Mouse (Mus musculus): ENCODE measurements around the gene Olfr800. TPM values are rescaled to one million over a fixed set of nuclear protein-coding genes. Genes with fewer than 3 reads are reported as not detected.

The Olfr800 gene
- polyA plus RNA-seq (2012; rRNA removed), result not detected in 2 replicates

DNA sequence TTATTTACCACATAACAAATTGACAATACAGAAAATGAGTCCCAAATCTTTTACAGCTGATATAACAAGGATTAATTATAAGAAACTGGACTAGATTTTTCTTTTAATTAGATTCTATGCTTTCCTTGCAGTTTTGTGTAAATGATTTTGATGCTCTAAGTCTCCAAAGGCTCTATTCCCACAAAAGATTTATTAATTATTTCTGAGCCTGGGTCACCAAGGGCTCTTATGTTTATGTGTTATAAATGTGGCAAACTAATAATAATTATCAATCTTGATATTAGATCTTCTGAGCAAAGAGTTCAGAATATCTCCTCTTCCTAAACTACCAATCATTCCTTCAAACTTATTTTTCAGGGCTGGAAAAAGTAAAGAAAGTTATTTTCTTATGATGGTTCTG is at the start of gene Olfr800:
TSS of gene Olfr800 (plus strand) at position 301 of the 400 bp plus-strand sequence.
- DNase-seq (ENCODE audit: extremely low spot score in 1 of 2, low spot score in 1 of 2), result no peak

DNA sequence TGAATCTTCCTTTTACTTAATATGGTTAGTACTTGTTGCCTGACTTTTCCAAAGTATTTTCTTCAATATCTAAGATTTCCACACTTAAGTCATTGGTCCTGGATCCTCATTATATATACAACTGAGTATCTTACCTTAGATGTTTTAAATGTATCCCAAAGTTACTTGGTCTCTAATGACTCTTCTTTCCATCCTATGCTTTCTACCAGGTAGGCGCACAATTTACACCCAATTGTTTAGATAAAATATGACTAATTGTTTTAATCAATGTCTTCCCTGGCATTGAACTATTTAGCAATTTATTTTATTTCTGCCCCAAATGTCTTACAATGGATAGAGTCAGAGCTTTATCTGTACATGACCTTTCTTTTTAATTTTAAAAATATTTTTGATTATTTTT is 45.0 kb upstream of the Olfr800 start, which contains the start of gene Olfr796:
TSS of gene Olfr796 (minus strand) at position 101 of the 400 bp plus-strand sequence.
- DNase-seq (ENCODE audit: extremely low spot score in 1 of 2, low spot score in 1 of 2), result no peak

- no peak for DNase-seq (ENCODE audit: extremely low spot score in 1 of 2, low spot score in 1 of 2)
Observed at GRCm38 (mm10) chr10:129621724-129622123, 35.8 kb upstream of the Olfr800 start.

- no peak for DNase-seq (ENCODE audit: extremely low spot score in 1 of 2, low spot score in 1 of 2)
Observed at GRCm38 (mm10) chr10:129623251-129623650, 34.2 kb upstream of the Olfr800 start.

DNA sequence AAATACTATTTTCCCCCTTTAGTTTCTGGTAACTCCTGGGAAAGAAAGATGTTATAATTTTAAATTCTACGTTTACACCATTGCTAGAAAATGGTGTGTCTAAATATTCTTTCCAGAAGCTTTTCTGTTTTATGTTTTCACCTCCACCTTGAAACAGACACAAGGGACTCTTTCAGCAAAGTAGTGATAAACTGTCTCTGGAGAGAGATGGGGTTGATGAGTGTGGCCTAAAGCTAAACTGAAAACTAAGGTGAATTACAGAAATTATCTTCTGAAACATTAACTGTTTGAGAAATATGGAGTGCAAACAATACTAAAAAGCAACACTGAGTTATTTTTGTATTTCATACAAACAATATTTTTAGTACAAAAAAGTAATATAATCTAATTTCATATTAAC is 29.7 kb upstream of the Olfr800 start, which contains the start of gene Olfr798:
TSS of gene Olfr798 (minus strand) at position 101 of the 400 bp plus-strand sequence.
- no peak for DNase-seq (ENCODE audit: extremely low spot score in 1 of 2, low spot score in 1 of 2)

DNA sequence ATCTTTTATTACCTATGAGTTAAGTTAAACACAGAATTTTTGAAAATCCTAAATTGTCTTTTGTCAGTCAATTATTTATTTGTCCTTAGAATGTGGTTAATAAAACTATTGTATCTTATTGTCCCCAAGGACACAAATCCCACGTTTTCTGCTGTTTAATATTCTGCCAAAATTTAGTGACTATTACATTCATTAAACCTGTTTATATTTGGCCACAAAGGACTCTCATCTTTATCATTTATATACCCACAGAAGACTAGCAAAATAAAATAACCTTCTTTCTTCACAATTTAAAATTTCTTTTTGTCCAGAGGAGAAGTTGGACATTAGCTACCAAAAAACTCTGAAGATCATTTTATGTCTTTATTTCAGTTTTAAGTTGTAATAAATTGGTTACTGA is 20.3 kb upstream of the Olfr800 start, which contains the start of gene Olfr799:
TSS of gene Olfr799 (plus strand) at position 301 of the 400 bp plus-strand sequence.
- DNase-seq (ENCODE audit: extremely low spot score in 1 of 2, low spot score in 1 of 2), result no peak

GRCm38 (mm10) chr10:129651763-129652162 is 5.7 kb upstream of the Olfr800 start:
- DNase-seq (ENCODE audit: extremely low spot score in 1 of 2, low spot score in 1 of 2), result no peak

GRCm38 (mm10) chr10:129673765-129674164 is 16.3 kb downstream of the Olfr800 start, which contains the start of gene Olfr801:
Gene Olfr801, minus strand, starts transcription at chr10:129673865.
- DNase-seq (ENCODE audit: extremely low spot score in 1 of 2, low spot score in 1 of 2), result no peak

GRCm38 (mm10) chr10:129688069-129688468 is 30.6 kb downstream of the Olfr800 start, which contains the start of gene Olfr802:
Gene Olfr802, minus strand, starts transcription at chr10:129688169.
- DNase-seq (ENCODE audit: extremely low spot score in 1 of 2, low spot score in 1 of 2), result no peak

DNA sequence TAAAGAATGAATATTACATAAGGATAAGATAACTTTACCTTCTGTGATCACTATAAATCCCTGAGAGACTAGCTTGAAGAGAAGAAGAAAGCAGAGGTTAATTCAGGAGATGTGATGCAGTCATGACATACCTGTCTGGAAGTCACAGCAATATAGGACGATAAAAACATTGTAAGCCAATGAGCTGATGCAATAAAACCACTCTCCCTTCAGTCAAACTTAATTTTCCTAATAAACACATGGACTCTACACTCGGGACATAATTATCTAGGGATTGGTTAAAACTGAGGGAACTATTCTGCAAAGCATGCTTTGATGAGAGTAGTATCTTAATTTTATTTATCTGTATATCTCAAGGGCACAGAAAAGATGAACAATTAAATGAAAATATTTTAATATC is 36.7 kb downstream of the Olfr800 start, which contains the start of gene Olfr803:
TSS of gene Olfr803 (minus strand) at position 101 of the 400 bp plus-strand sequence.
- no peak for DNase-seq (ENCODE audit: extremely low spot score in 1 of 2, low spot score in 1 of 2)

- DNase-seq (ENCODE audit: extremely low spot score in 1 of 2, low spot score in 1 of 2), result no peak
Observed at GRCm38 (mm10) chr10:129702910-129703309, 45.4 kb downstream of the Olfr800 start, which contains the start of gene Olfr804. Gene Olfr804, plus strand, starts transcription at chr10:129703210.

Other genes with a start within 250 kb of the Olfr800 start
- 0.15 TPM in 1 of 2 replicates, not detected in the other for gene Olfr786, start 230.4 kb upstream of the Olfr800 start, polyA plus RNA-seq (2012; rRNA removed)
- gene Olfr787, start 195.8 kb upstream of the Olfr800 start, polyA plus RNA-seq (2012; rRNA removed), result not detected in 2 replicates
- 0.11 TPM in 1 of 2 replicates, not detected in the other for gene Olfr788, start 186.7 kb upstream of the Olfr800 start, polyA plus RNA-seq (2012; rRNA removed)
- not detected in 2 replicates for gene Olfr789, start 172.9 kb upstream of the Olfr800 start, polyA plus RNA-seq (2012; rRNA removed)
- not detected in 2 replicates for gene Olfr790, start 159.2 kb upstream of the Olfr800 start, polyA plus RNA-seq (2012; rRNA removed)
- gene Olfr791, start 135.9 kb upstream of the Olfr800 start, polyA plus RNA-seq (2012; rRNA removed), result not detected in 2 replicates
- gene Olfr792, start 118.5 kb upstream of the Olfr800 start, polyA plus RNA-seq (2012; rRNA removed), result 0.04 TPM in 1 of 2 replicates, not detected in the other
- not detected in 2 replicates for gene Olfr794, start 90.0 kb upstream of the Olfr800 start, polyA plus RNA-seq (2012; rRNA removed)
- gene Olfr796, start 45.1 kb upstream of the Olfr800 start, polyA plus RNA-seq (2012; rRNA removed), result not detected in 2 replicates
- gene Olfr798, start 29.8 kb upstream of the Olfr800 start, polyA plus RNA-seq (2012; rRNA removed), result not detected in 2 replicates
- gene Olfr799, start 20.2 kb upstream of the Olfr800 start, polyA plus RNA-seq (2012; rRNA removed), result not detected in 2 replicates
- gene Olfr801, start 16.2 kb downstream of the Olfr800 start, polyA plus RNA-seq (2012; rRNA removed), result 0.04 TPM in 1 of 2 replicates, not detected in the other
- not detected in 2 replicates for gene Olfr802, start 30.5 kb downstream of the Olfr800 start, polyA plus RNA-seq (2012; rRNA removed)
- gene Olfr803, start 36.6 kb downstream of the Olfr800 start, polyA plus RNA-seq (2012; rRNA removed), result not detected in 2 replicates
- gene Olfr804, start 45.5 kb downstream of the Olfr800 start, polyA plus RNA-seq (2012; rRNA removed), result not detected in 2 replicates
- gene Olfr805, start 71.7 kb downstream of the Olfr800 start, polyA plus RNA-seq (2012; rRNA removed), result not detected in 2 replicates
- gene Olfr806, start 84.2 kb downstream of the Olfr800 start, polyA plus RNA-seq (2012; rRNA removed), result not detected in 2 replicates
- not detected in 2 replicates for gene Olfr807, start 100.1 kb downstream of the Olfr800 start, polyA plus RNA-seq (2012; rRNA removed)
- not detected in 2 replicates for gene Olfr808, start 107.8 kb downstream of the Olfr800 start, polyA plus RNA-seq (2012; rRNA removed)
- not detected in 2 replicates for gene Olfr809, start 116.9 kb downstream of the Olfr800 start, polyA plus RNA-seq (2012; rRNA removed)
- gene Olfr810, start 137.2 kb downstream of the Olfr800 start, polyA plus RNA-seq (2012; rRNA removed), result not detected in 2 replicates
- not detected in 2 replicates for gene Olfr811, start 146.7 kb downstream of the Olfr800 start, polyA plus RNA-seq (2012; rRNA removed)
- gene Olfr812, start 188.4 kb downstream of the Olfr800 start, polyA plus RNA-seq (2012; rRNA removed), result not detected in 2 replicates
- not detected in 2 replicates for gene Olfr813, start 197.7 kb downstream of the Olfr800 start, polyA plus RNA-seq (2012; rRNA removed)
- not detected in 2 replicates for gene Olfr814, start 222.2 kb downstream of the Olfr800 start, polyA plus RNA-seq (2012; rRNA removed)
- not detected in 2 replicates for gene Olfr815, start 248.2 kb downstream of the Olfr800 start, polyA plus RNA-seq (2012; rRNA removed)

Measured in frontal cortex, adult 2 months (tissue).